17 mouse cellular contexts compared by ENCODE assay signal in genomic region chr13:91792035-91792434, GRCm38 (mm10). TPM values are rescaled to one million over a fixed set of nuclear protein-coding genes. Genes with fewer than 3 reads are reported as not detected.
"Had no signal": no experiment of that assay in that cellular context is flagged by ENCODE, and none has a peak within 500 bp of the region (broad histone marks: within the 10 kb centered on the region; RNA-seq: fewer than 3 reads in every experiment).

No protein-coding gene starts in this region.

- H3K27me3 ChIP-seq: hindbrain, embryonic 15.5 days; kidney, embryonic 15.5 days; liver, embryonic 15.5 days; midbrain, embryonic 12.5 days; stomach, embryonic 15.5 days had no signal

- H3K9ac ChIP-seq: hindbrain, embryonic 15.5 days; kidney, embryonic 15.5 days; limb, embryonic 12.5 days; liver, embryonic 15.5 days; midbrain, embryonic 12.5 days; stomach, embryonic 15.5 days had no signal

- H3K4me3 ChIP-seq: hindbrain, embryonic 15.5 days; kidney, embryonic 15.5 days; limb, embryonic 12.5 days; liver, embryonic 15.5 days; midbrain, embryonic 12.5 days; stomach, embryonic 15.5 days had no signal

- H3K4me2 ChIP-seq: hindbrain, embryonic 15.5 days; kidney, embryonic 15.5 days; limb, embryonic 12.5 days; liver, embryonic 11.5 days; liver, embryonic 15.5 days; midbrain, embryonic 12.5 days; stomach, embryonic 15.5 days had no signal

- H3K4me1 ChIP-seq: hindbrain, embryonic 15.5 days; kidney, embryonic 15.5 days; liver, embryonic 15.5 days; midbrain, embryonic 12.5 days; stomach, embryonic 15.5 days had no signal

- ATAC-seq: intestine, embryonic 16.5 days; midbrain, embryonic 16.5 days had no signal

- H3K27ac ChIP-seq: hindbrain, embryonic 15.5 days; kidney, embryonic 15.5 days; limb, embryonic 12.5 days; liver, embryonic 15.5 days; midbrain, embryonic 12.5 days; stomach, embryonic 15.5 days had no signal

- DNase-seq: kidney, adult 2 months; kidney, postnatal 25 days; layer of hippocampus, adult 9-11 months; layer of hippocampus, postnatal 36 days; right cerebral cortex, postnatal 14 days; thymus, adult 2 months; thymus, postnatal 25 days had no signal

- H3K9me3 ChIP-seq: hindbrain, embryonic 15.5 days; kidney, embryonic 15.5 days; limb, embryonic 12.5 days; liver, embryonic 15.5 days; midbrain, embryonic 12.5 days; stomach, embryonic 15.5 days had no signal

RNA-seq across cellular contexts. Expression of gene Acot12, which starts 50.7 kb away (rescaled TPM):
- polyA plus RNA-seq: hindbrain, embryonic 15.5 days; kidney, embryonic 15.5 days; limb, embryonic 12.5 days; midbrain, embryonic 12.5 days; spleen, adult 2 months had no signal
